Mouse (Mus musculus): ENCODE data around the gene Kansl3. TPM values are rescaled to one million over a fixed set of nuclear protein-coding genes. Genes with fewer than 3 reads are reported as not detected.

Gene Kansl3
- polyA plus RNA-seq, 1 experiment from 2014 or later = 54.2 TPM

DNA sequence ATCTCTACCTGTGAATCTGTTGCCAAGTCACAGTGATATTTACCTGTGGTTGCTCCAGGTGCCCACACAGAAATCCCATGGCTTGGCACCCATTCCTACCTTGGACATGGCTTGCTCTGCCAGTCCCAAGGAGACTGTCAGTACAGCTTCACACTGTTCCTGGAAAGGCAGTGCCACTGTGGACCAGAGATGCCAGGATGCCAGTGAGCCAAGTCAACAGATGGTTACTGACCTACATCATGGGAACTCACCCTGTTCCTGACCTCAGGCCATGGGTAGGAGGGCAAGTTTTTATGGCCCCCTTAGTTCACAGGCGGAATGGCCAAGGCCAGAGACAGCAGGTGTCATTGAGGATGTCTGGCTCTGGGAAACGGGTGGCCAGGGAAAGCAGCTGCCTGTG lies 47.8 kb downstream of the Kansl3 start:
- Histone ChIP-seq H3K27ac (ENCODE audit: poor library complexity, severe bottlenecking) (no peak overlapping the region), H3K36me3 (peaks cover 58% of the 10 kb centered on the region), H3K9me3 (replicated peaks) (no peaks in the 10 kb centered on the region), H3K4me2 (no peak overlapping the region), H3K9ac (no peak overlapping the region), H3K4me1 (replicated peaks) (peaks cover 15% of the 10 kb centered on the region), H3K4me3 (no peak overlapping the region), H3K27me3 (replicated peaks) (no peaks in the 10 kb centered on the region; the same call in 1 of the 2 replicates)
- ATAC-seq (ENCODE audit: insufficient number of reproducible peaks, low FRiP score) = no peak
- 58% methylated on average over 2 of the region's 2 CpGs for WGBS

GRCm38 (mm10) chr1:36315776-36316100 lies 53.2 kb downstream of the Kansl3 start:
- ATAC-seq (ENCODE audit: insufficient number of reproducible peaks, low FRiP score) = no peak
- Histone ChIP-seq H3K27ac (ENCODE audit: poor library complexity, severe bottlenecking) (no peak overlapping the region), H3K36me3 (peaks cover 53% of the 10 kb centered on the region), H3K9ac (no peak overlapping the region), H3K27me3 (replicated peaks) (no peaks in the 10 kb centered on the region; the same call in 1 of the 2 replicates), H3K4me1 (replicated peaks) (no peaks in the 10 kb centered on the region), H3K9me3 (replicated peaks) (no peaks in the 10 kb centered on the region), H3K4me2 (no peak overlapping the region), H3K4me3 (no peak overlapping the region)
- WGBS = 93% methylated on average over 2 of the region's 2 CpGs

GRCm38 (mm10) chr1:36314959-36315775 lies 53.8 kb downstream of the Kansl3 start:
- no peak for ATAC-seq (ENCODE audit: insufficient number of reproducible peaks, low FRiP score)
- Histone ChIP-seq H3K4me3 (no peak overlapping the region), H3K27me3 (replicated peaks) (no peaks in the 10 kb centered on the region; the same call in 1 of the 2 replicates), H3K9me3 (replicated peaks) (no peaks in the 10 kb centered on the region), H3K27ac (ENCODE audit: poor library complexity, severe bottlenecking) (no peak overlapping the region), H3K9ac (no peak overlapping the region), H3K36me3 (peaks cover 47% of the 10 kb centered on the region), H3K4me2 (no peak overlapping the region), H3K4me1 (replicated peaks) (no peaks in the 10 kb centered on the region)
- 77% methylated on average over 11 of the region's 11 CpGs for WGBS

GRCm38 (mm10) chr1:36309498-36309901 lies 59.5 kb downstream of the Kansl3 start:
- peak overlapping the region; percentile 78 for H3K4me3 ChIP-seq
- 0 out of 2 replicates have a peak overlapping the region, but pooled peaks have one; percentile 83 for H3K9ac ChIP-seq
- 0 out of 2 replicates have a peak, but pooled peaks cover 2% of the 10 kb centered on the region for H3K36me3 ChIP-seq
- WGBS = 38% methylated on average over 3 of the region's 3 CpGs
- no peaks in the 10 kb centered on the region for H3K9me3 ChIP-seq (replicated peaks)
- no peak overlapping the region for H3K27ac ChIP-seq (ENCODE audit: poor library complexity, severe bottlenecking)
- peak overlapping the region; percentile 89 for H3K4me2 ChIP-seq
- no peak for ATAC-seq (ENCODE audit: insufficient number of reproducible peaks, low FRiP score)
- peaks cover 6% of the 10 kb centered on the region; the same call in 1 of the 2 replicates for H3K27me3 ChIP-seq (replicated peaks)
- H3K4me1 ChIP-seq (replicated peaks) = peaks cover 28% of the 10 kb centered on the region

- Histone ChIP-seq H3K4me3 (peak overlapping the region; percentile 78), H3K27ac (ENCODE audit: poor library complexity, severe bottlenecking) (no peak overlapping the region; the same call in 1 of the 2 replicates), H3K9me3 (replicated peaks) (no peaks in the 10 kb centered on the region), H3K4me1 (replicated peaks) (peaks cover 33% of the 10 kb centered on the region), H3K9ac (peak overlapping the region; percentile 83), H3K4me2 (peak overlapping the region; percentile 89), H3K27me3 (replicated peaks) (peaks cover 6% of the 10 kb centered on the region; the same call in 1 of the 2 replicates), H3K36me3 (0 out of 2 replicates have a peak, but pooled peaks cover 2% of the 10 kb centered on the region)
- 60% methylated on average over 9 of the region's 9 CpGs for WGBS
- no peak for ATAC-seq (ENCODE audit: insufficient number of reproducible peaks, low FRiP score)
These were observed 60.0 kb downstream of the Kansl3 start for GRCm38 (mm10) chr1:36308966-36309475.

DNA sequence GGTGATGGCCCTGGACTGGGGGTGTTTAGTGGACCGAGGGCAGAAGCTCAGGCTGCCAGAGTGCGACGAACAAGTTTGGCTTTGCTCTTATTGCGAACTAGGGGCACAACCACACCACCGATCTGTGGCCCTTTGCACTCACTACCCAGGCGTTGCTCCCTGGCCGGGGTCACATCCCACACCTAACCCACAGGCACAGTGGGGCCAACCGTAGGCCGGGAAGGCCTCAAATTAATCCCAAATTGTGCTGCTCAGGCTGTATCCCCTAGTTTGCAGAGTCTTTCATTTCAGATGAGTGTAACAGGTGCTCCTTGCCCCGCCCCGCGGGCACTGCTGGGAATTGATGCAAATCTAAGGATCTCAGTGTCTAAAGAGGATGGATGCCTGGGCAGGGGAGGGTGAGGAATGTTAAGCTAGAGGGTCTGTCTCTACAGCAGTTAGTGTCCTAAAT lies 60.5 kb downstream of the Kansl3 start:
- Histone ChIP-seq H3K36me3 (0 out of 2 replicates have a peak, but pooled peaks cover 2% of the 10 kb centered on the region), H3K27me3 (replicated peaks) (peaks cover 6% of the 10 kb centered on the region; the same call in 1 of the 2 replicates), H3K4me2 (peak overlapping the region; percentile 89), H3K27ac (ENCODE audit: poor library complexity, severe bottlenecking) (0 out of 2 replicates have a peak overlapping the region, but pooled peaks have one; percentile 85), H3K9me3 (replicated peaks) (no peaks in the 10 kb centered on the region), H3K4me3 (peak overlapping the region; percentile 78), H3K9ac (peak overlapping the region; percentile 83), H3K4me1 (replicated peaks) (peaks cover 33% of the 10 kb centered on the region)
- 10% methylated on average over 12 of the region's 12 CpGs for WGBS
- ATAC-seq (ENCODE audit: insufficient number of reproducible peaks, low FRiP score) = no peak

- peak within 1 kb of the TSS; percentile 85 for H3K27ac ChIP-seq (ENCODE audit: poor library complexity, severe bottlenecking)
- H3K4me2 ChIP-seq = peak within 1 kb of the TSS; percentile 89
- H3K9ac ChIP-seq = peak within 1 kb of the TSS; percentile 83
- under 1% methylated on average over 65 of the region's 65 CpGs for whole genome bisulfite sequencing
- H3K4me1 ChIP-seq (replicated peaks) = peaks cover 39% of the 10 kb centered on the region
- ATAC-seq (ENCODE audit: insufficient number of reproducible peaks, low FRiP score) = peak; percentile 92
- H3K9me3 ChIP-seq (replicated peaks) = no peaks in the 10 kb centered on the region
- H3K36me3 ChIP-seq = 0 out of 2 replicates have a peak, but pooled peaks cover 2% of the 10 kb centered on the region
- H3K4me3 ChIP-seq = peak within 1 kb of the TSS; percentile 78
- H3K27me3 ChIP-seq (replicated peaks) = peaks cover 6% of the 10 kb centered on the region; the same call in 1 of the 2 replicates
These were observed 61.3 kb downstream of the Kansl3 start, which contains the start of gene Arid5a for GRCm38 (mm10) chr1:36307495-36308280. Gene Arid5a, plus strand, starts transcription at chr1:36307733.

GRCm38 (mm10) chr1:36307121-36307494 lies 61.9 kb downstream of the Kansl3 start:
- Histone ChIP-seq H3K4me1 (replicated peaks) (peaks cover 43% of the 10 kb centered on the region), H3K9me3 (replicated peaks) (no peaks in the 10 kb centered on the region), H3K4me2 (0 out of 2 replicates have a peak overlapping the region, but pooled peaks have one; percentile 89), H3K9ac (no peak overlapping the region), H3K4me3 (peak overlapping the region; percentile 78; the same call in 1 of the 2 replicates), H3K27ac (ENCODE audit: poor library complexity, severe bottlenecking) (no peak overlapping the region), H3K36me3 (0 out of 2 replicates have a peak, but pooled peaks cover under 1% of the 10 kb centered on the region), H3K27me3 (replicated peaks) (peaks cover 6% of the 10 kb centered on the region; the same call in 1 of the 2 replicates)
- no peak for ATAC-seq (ENCODE audit: insufficient number of reproducible peaks, low FRiP score)
- WGBS = 63% methylated on average over 7 of the region's 7 CpGs

- Histone ChIP-seq H3K36me3 (no peaks in the 10 kb centered on the region), H3K4me1 (replicated peaks) (peaks cover 43% of the 10 kb centered on the region), H3K27ac (ENCODE audit: poor library complexity, severe bottlenecking) (no peak overlapping the region), H3K9me3 (replicated peaks) (no peaks in the 10 kb centered on the region), H3K27me3 (replicated peaks) (peaks cover 11% of the 10 kb centered on the region), H3K9ac (no peak overlapping the region), H3K4me3 (no peak overlapping the region), H3K4me2 (no peak overlapping the region)
- ATAC-seq (ENCODE audit: insufficient number of reproducible peaks, low FRiP score) = no peak
- WGBS = 76% methylated on average over 6 of the region's 6 CpGs
These were observed 62.9 kb downstream of the Kansl3 start for GRCm38 (mm10) chr1:36306120-36306519.

DNA sequence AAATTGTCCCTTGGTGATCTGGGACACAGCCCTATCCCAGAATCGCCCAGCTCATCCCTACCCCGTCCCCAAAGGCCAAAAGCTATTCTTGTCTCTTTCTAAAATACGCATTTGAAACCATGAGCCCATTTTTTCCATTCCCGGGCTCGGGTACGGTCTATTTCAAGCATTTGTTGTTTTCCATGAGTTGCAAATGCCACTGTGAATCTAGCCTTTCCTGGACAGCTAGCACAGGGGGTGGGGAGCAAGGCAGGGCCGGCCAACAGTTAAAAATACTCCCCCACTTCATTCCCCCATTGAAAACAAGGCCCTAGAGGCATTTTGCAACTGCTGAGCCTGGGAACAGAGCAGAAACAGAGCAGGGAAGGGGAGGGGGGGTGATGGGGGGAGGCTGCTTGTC lies 64.2 kb downstream of the Kansl3 start:
- Histone ChIP-seq H3K27ac (ENCODE audit: poor library complexity, severe bottlenecking) (peak overlapping the region; percentile 57), H3K27me3 (replicated peaks) (peaks cover 24% of the 10 kb centered on the region), H3K9ac (0 out of 2 replicates have a peak overlapping the region, but pooled peaks have one; percentile 22), H3K36me3 (no peaks in the 10 kb centered on the region), H3K4me1 (replicated peaks) (peaks cover 40% of the 10 kb centered on the region), H3K4me2 (no peak overlapping the region), H3K9me3 (replicated peaks) (no peaks in the 10 kb centered on the region), H3K4me3 (no peak overlapping the region)
- no peak for ATAC-seq (ENCODE audit: insufficient number of reproducible peaks, low FRiP score)
- WGBS = 38% methylated on average over 7 of the region's 7 CpGs
